Mouse (Mus musculus): ENCODE measurements around the gene Unc93a2.
"Not testable (repeated sequence)": the region's sequence is repeated elsewhere in the genome, so short reads cannot be mapped to it uniquely, and the experiment has no call there.

- not testable (repeated sequence) for TF ChIP-seq CTCF, POLR2A (IDR thresholded peaks at IDR 0.05; ENCODE audit: extremely low read depth, insufficient read depth, low read length)
Measured at GRCm38 (mm10) chr17:7376951-7377700, 8.1 kb downstream of the Unc93a2 start.

Measured in cortical plate, adult 2 months (tissue).